Mouse (Mus musculus): ENCODE measurements around the gene Nyx. TPM values are rescaled to one million over a fixed set of nuclear protein-coding genes. Genes with fewer than 3 reads are reported as not detected.

Nyx gene
- polyA plus RNA-seq, 1 experiment from 2014 or later: 0.17 TPM

- H3K9me3 ChIP-seq: no peaks in the 10 kb centered on the region
- no peak for ATAC-seq (ENCODE audit: low read depth)
- H3K27me3 ChIP-seq: peaks cover 3% of the 10 kb centered on the region; the same call in 1 of the 2 replicates
- no peak overlapping the region for H3K4me2 ChIP-seq
- H3K4me1 ChIP-seq (replicated peaks): no peaks in the 10 kb centered on the region
- no peak overlapping the region for H3K27ac ChIP-seq (replicated peaks)
- no peak overlapping the region for H3K9ac ChIP-seq
- H3K36me3 ChIP-seq: no peaks in the 10 kb centered on the region
- 61% methylated on average over 3 of the region's 3 CpGs for WGBS
- no peak overlapping the region for H3K4me3 ChIP-seq
These were observed 6.0 kb downstream of the Nyx start for GRCm38 (mm10) chrX:13471925-13472324.

- H3K9ac ChIP-seq: no peak overlapping the region
- H3K4me1 ChIP-seq (replicated peaks): no peaks in the 10 kb centered on the region
- no peak overlapping the region for H3K27ac ChIP-seq (replicated peaks)
- no peaks in the 10 kb centered on the region for H3K9me3 ChIP-seq
- no peak for ATAC-seq (ENCODE audit: low read depth)
- no peak overlapping the region for H3K4me2 ChIP-seq
- H3K4me3 ChIP-seq: no peak overlapping the region
- H3K27me3 ChIP-seq: peaks cover 3% of the 10 kb centered on the region; the same call in 1 of the 2 replicates
- WGBS: 85% methylated on average over 4 of the region's 4 CpGs
- no peaks in the 10 kb centered on the region for H3K36me3 ChIP-seq
These were observed 6.9 kb downstream of the Nyx start for GRCm38 (mm10) chrX:13472751-13473225.

DNA sequence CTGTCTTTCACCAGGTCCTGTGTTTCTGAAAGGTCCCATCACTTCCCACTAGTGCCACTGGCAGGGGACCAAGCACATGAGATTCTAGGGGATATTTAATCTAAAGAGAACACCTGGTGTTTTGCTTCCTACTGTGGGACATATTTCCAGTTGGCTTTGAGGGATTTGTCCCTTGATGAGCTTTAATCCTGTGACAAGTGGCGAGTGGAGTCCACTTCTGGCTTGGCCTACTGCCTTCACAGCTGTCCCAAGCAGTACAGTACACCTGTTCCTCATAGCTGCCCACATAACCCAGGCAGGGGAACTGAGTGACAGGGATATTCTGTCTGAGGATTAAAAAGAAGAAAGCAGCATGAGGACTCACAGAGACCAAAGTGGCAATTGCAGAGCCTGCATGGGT, 9.5 kb downstream of the Nyx start:
- Histone ChIP-seq H3K4me3 (no peak overlapping the region), H3K9me3 (no peaks in the 10 kb centered on the region), H3K36me3 (no peaks in the 10 kb centered on the region), H3K4me2 (no peak overlapping the region), H3K27ac (replicated peaks) (no peak overlapping the region), H3K27me3 (peaks cover 7% of the 10 kb centered on the region; the same call in 1 of the 2 replicates), H3K4me1 (replicated peaks) (no peaks in the 10 kb centered on the region), H3K9ac (no peak overlapping the region)
- 58% methylated on average over 1 of the region's 1 CpGs for WGBS
- ATAC-seq (ENCODE audit: low read depth): no peak

DNA sequence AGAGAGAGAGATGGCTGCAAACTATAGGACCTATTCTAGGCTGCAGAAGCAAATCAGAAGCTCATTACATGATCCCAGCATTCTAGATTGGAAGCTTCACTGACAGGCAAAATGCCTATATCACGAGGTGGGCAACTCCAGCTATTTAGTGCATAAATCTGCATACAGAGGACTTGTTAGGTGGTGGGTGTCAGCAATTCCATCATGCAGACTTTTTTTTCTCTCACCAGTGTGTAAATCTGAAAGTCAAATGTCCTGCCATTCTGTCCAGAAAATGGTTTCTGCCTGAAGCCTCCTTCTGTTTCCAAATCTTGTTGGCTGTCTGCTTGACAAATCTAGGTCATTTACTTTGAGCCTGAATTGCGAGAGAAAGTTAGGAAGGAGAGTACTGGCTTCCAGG, 11.7 kb downstream of the Nyx start:
- ATAC-seq (ENCODE audit: low read depth): no peak
- H3K27me3 ChIP-seq: peaks cover 7% of the 10 kb centered on the region; the same call in 1 of the 2 replicates
- H3K27ac ChIP-seq (replicated peaks): no peak overlapping the region
- H3K9me3 ChIP-seq: no peaks in the 10 kb centered on the region
- no peak overlapping the region for H3K4me2 ChIP-seq
- no peak overlapping the region for H3K9ac ChIP-seq
- no peaks in the 10 kb centered on the region for H3K4me1 ChIP-seq (replicated peaks)
- 67% methylated on average over 2 of the region's 2 CpGs for WGBS
- H3K36me3 ChIP-seq: no peaks in the 10 kb centered on the region
- H3K4me3 ChIP-seq: no peak overlapping the region

- Histone ChIP-seq H3K4me3 (no peak overlapping the region), H3K4me1 (replicated peaks) (no peaks in the 10 kb centered on the region), H3K27ac (replicated peaks) (no peak overlapping the region), H3K36me3 (no peaks in the 10 kb centered on the region), H3K9ac (no peak overlapping the region), H3K27me3 (peaks cover 7% of the 10 kb centered on the region; the same call in 1 of the 2 replicates), H3K4me2 (no peak overlapping the region), H3K9me3 (no peaks in the 10 kb centered on the region)
- WGBS: 73% methylated on average over 5 of the region's 5 CpGs
- ATAC-seq (ENCODE audit: low read depth): no peak
These were observed 12.4 kb downstream of the Nyx start for GRCm38 (mm10) chrX:13478298-13478697.

DNA sequence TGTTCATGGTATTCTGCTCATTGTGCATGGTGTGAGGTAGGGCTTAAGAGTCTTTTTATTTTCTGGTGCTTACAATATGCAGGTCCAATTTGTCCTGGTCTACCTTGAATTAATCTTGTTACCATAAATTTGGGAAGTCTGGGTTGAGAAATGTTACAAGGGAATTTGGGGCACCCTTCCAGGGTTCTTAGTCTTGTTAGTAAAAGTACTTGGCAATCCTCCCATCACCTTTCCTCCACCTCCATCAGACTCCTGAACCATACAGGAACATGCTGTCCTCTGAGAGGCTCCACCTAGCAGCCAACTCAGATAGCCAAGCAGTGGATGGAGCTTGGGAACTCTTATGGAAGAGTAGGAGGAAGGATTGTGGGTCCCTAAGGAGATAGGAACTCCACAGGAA, 13.7 kb downstream of the Nyx start:
- no peak for ATAC-seq (ENCODE audit: low read depth)
- Histone ChIP-seq H3K4me2 (no peak overlapping the region), H3K27me3 (peaks cover 7% of the 10 kb centered on the region; the same call in 1 of the 2 replicates), H3K4me3 (no peak overlapping the region), H3K9me3 (no peaks in the 10 kb centered on the region), H3K36me3 (no peaks in the 10 kb centered on the region), H3K9ac (no peak overlapping the region), H3K27ac (replicated peaks) (no peak overlapping the region), H3K4me1 (replicated peaks) (no peaks in the 10 kb centered on the region)

GRCm38 (mm10) chrX:13482576-13482975, 16.7 kb downstream of the Nyx start:
- H3K36me3 ChIP-seq: no peaks in the 10 kb centered on the region
- H3K4me1 ChIP-seq (replicated peaks): no peaks in the 10 kb centered on the region
- ATAC-seq (ENCODE audit: low read depth): no peak
- no peaks in the 10 kb centered on the region for H3K9me3 ChIP-seq
- no peak overlapping the region for H3K9ac ChIP-seq
- no peak overlapping the region for H3K4me2 ChIP-seq
- H3K4me3 ChIP-seq: no peak overlapping the region
- WGBS: 92% methylated on average over 1 of the region's 1 CpGs
- peaks cover 7% of the 10 kb centered on the region; the same call in 1 of the 2 replicates for H3K27me3 ChIP-seq
- H3K27ac ChIP-seq (replicated peaks): no peak overlapping the region

GRCm38 (mm10) chrX:13484447-13484846, 18.5 kb downstream of the Nyx start:
- no peak for ATAC-seq (ENCODE audit: low read depth)
- H3K27ac ChIP-seq (replicated peaks): no peak overlapping the region
- no peak overlapping the region for H3K4me3 ChIP-seq
- H3K4me2 ChIP-seq: no peak overlapping the region
- H3K9ac ChIP-seq: no peak overlapping the region
- no peaks in the 10 kb centered on the region for H3K27me3 ChIP-seq
- no peaks in the 10 kb centered on the region for H3K9me3 ChIP-seq
- H3K36me3 ChIP-seq: no peaks in the 10 kb centered on the region
- H3K4me1 ChIP-seq (replicated peaks): no peaks in the 10 kb centered on the region

DNA sequence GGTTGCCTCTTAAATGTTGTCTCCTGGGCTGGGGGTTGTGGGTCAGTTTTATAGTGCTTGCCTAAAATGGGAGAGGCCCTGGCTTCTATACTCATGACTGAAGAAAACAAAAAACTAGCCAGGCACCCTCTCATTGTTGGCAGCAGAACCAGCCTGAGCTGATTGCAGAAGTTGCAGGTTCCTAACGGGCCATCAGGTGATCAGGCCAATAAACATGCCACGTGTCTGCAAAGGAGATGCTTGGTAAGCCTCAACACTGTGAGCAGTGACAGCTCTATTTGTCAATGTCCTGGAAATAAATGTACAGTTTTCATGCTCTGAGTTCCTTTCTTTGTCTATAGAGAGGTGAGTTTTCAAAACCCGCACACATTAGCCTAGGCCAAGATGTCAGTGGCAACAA, 23.1 kb downstream of the Nyx start:
- Histone ChIP-seq H3K36me3 (no peaks in the 10 kb centered on the region), H3K27me3 (no peaks in the 10 kb centered on the region), H3K9me3 (no peaks in the 10 kb centered on the region), H3K27ac (replicated peaks) (no peak overlapping the region), H3K9ac (no peak overlapping the region), H3K4me2 (no peak overlapping the region), H3K4me3 (no peak overlapping the region), H3K4me1 (replicated peaks) (no peaks in the 10 kb centered on the region)
- WGBS: 73% methylated on average over 3 of the region's 3 CpGs
- ATAC-seq (ENCODE audit: low read depth): no peak

- Histone ChIP-seq H3K4me1 (replicated peaks) (no peaks in the 10 kb centered on the region), H3K27ac (replicated peaks) (no peak overlapping the region), H3K9ac (no peak overlapping the region), H3K9me3 (no peaks in the 10 kb centered on the region), H3K4me2 (no peak overlapping the region), H3K27me3 (no peaks in the 10 kb centered on the region), H3K36me3 (no peaks in the 10 kb centered on the region), H3K4me3 (no peak overlapping the region)
- 84% methylated on average over 1 of the region's 1 CpGs for WGBS
- no peak for ATAC-seq (ENCODE audit: low read depth)
These were observed 23.9 kb downstream of the Nyx start for GRCm38 (mm10) chrX:13489761-13490160.

DNA sequence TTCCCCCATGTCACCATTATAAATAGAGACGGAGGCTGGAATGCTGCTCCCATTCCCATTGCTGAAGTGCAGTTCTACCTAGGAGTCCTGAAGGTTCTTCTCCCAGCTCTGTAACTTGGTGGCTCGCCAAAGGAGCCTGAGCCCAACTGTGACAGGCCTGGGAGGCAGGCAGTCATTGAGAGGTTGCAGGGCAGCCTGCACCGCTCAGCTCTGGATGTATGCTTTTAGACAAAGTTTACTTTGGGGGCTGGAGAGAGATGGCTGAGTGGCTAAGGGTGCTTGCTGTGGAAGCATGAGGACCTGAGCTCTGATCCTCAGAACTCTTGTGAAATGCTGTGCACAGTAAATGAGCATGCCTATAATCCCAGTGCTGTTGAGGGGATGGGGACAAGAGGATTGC, 25.0 kb downstream of the Nyx start:
- H3K36me3 ChIP-seq: no peaks in the 10 kb centered on the region
- H3K27ac ChIP-seq (replicated peaks): no peak overlapping the region
- H3K9me3 ChIP-seq: no peaks in the 10 kb centered on the region
- no peak overlapping the region for H3K9ac ChIP-seq
- no peak overlapping the region for H3K4me3 ChIP-seq
- H3K4me1 ChIP-seq (replicated peaks): no peaks in the 10 kb centered on the region
- H3K27me3 ChIP-seq: no peaks in the 10 kb centered on the region
- no peak for ATAC-seq (ENCODE audit: low read depth)
- H3K4me2 ChIP-seq: no peak overlapping the region
- WGBS: 58% methylated on average over 3 of the region's 3 CpGs

DNA sequence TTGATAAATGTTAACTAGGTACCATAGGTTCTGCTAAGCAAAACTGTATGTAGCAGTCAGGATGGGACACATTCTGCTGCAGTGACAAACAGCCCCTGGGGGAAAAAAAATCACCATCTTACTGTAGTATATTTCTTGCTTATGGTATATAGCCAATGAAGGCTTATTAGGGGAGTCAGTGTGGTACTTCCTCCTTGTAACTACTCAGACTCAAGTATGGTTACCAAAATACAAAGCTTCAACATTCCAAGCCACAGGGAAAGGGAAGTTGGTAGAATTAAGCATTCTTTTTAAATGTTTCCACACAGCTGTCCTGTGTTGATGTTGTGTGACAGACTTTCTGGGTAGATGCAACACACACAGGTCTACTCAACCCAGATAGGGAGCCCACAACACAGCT, 27.0 kb downstream of the Nyx start:
- Histone ChIP-seq H3K27ac (replicated peaks) (no peak overlapping the region), H3K4me1 (replicated peaks) (no peaks in the 10 kb centered on the region), H3K9me3 (no peaks in the 10 kb centered on the region), H3K4me3 (no peak overlapping the region), H3K9ac (no peak overlapping the region), H3K36me3 (no peaks in the 10 kb centered on the region), H3K4me2 (no peak overlapping the region), H3K27me3 (no peaks in the 10 kb centered on the region)
- ATAC-seq (ENCODE audit: low read depth): no peak

- H3K9ac ChIP-seq: no peak overlapping the region
- H3K4me2 ChIP-seq: no peak overlapping the region
- no peak overlapping the region for H3K27ac ChIP-seq (replicated peaks)
- ATAC-seq (ENCODE audit: low read depth): no peak
- H3K4me1 ChIP-seq (replicated peaks): no peaks in the 10 kb centered on the region
- no peak overlapping the region for H3K4me3 ChIP-seq
- no peaks in the 10 kb centered on the region for H3K36me3 ChIP-seq
- H3K9me3 ChIP-seq: no peaks in the 10 kb centered on the region
- WGBS: 83% methylated on average over 8 of the region's 8 CpGs
- H3K27me3 ChIP-seq: no peaks in the 10 kb centered on the region
These were observed 29.2 kb downstream of the Nyx start for GRCm38 (mm10) chrX:13494892-13495703.

Measured in neural tube, embryonic 13.5 days (tissue).